Mouse (Mus musculus): Measurements from ENCODE around the gene Eddm3b.

The Eddm3b gene

DNA sequence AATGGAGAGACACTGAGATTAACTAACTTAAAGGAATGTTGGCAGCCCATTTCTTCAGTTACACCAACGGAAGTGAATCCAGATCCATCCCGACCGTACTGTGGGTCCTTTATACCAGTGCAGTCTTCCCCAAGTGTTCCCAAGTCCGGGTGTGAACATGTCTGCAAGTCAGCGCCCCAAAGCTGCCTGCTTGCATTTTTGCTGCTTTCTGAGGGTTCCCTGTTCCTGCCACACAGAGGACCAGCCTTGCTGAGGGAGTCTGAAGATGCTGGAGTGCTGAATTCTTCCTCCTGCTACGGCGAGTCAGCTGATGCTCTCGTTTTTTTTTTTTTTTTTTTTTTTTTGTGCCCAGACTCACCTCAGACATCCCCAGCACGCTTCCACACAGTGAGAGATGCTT lies 19.3 kb upstream of the Eddm3b start:
- no peak for DNase-seq

DNA sequence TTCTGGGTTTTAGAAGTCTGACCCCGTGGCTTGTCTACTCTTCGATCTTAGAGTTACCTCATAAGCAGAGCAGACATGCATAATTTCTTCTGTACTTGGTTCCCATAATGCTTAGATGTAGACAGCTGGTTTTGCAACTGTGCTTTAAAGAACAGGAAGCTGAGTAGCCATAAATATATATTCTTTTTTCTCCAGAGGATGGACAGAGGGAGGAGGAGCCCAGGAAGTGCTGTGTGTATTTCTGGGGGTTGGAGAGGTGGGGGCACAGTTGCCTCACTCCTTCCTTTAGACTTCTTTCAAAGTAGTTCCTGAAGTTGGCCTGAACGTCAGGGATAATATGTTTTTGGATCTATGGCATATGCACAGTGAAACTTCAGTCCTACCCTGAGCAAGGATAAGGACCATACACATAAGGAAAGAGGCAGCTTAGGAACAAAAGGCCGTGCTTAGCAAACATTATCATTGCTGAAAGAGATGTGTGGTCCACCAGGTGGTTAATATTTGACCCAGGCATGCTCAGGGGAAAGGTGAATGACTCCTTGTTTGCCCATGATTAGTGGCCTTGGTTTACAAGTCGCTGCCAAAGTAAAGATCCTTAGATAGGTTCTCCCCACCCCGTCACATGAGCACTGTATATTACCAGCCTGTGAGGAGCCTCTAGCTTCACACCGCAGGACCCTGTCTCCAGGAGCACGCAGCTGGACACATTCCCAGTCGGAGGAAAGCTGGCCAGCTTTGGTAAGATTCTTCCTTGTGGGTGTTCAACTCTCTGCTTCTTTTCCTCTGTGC lies 18.3 kb upstream of the Eddm3b start:
- no peak for DNase-seq

GRCm38 (mm10) chr14:51098300-51098699 lies 15.9 kb upstream of the Eddm3b start:
- DNase-seq, result peak; percentile 94

DNA sequence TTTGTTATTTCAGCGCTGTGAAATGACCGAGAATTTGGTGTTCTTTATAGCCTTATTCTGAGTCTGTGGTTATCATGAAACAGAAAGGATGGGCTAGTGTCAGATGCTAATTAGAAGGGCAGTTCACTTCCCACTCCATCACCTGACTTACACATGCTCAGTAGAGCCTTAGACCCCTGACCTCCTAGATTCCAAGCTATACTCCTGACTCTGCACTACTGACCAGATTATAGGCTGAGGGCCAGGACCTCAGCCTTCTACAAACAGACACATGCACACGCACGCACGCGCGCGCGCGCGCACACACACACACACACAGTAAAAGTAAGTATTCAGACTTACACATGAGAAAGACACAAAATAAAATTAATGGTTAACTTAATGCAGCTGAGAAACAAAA lies 15.3 kb upstream of the Eddm3b start:
- no peak for DNase-seq

DNA sequence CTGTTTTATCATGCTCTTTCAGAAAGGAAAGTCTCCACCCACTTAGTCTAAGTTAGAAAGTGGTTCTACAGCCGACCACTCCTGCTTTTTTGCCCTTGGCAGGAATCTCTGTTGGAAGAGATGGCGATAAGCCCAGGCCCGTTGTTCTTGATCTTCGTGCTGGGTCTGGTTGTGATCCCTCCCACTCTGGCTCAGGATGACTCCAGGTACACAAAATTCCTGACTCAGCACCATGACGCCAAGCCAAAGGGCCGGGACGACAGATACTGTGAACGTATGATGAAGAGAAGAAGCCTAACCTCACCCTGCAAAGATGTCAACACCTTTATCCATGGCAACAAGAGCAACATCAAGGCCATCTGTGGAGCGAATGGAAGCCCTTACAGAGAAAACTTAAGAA lies 12.9 kb upstream of the Eddm3b start:
- DNase-seq, result no peak

DNA sequence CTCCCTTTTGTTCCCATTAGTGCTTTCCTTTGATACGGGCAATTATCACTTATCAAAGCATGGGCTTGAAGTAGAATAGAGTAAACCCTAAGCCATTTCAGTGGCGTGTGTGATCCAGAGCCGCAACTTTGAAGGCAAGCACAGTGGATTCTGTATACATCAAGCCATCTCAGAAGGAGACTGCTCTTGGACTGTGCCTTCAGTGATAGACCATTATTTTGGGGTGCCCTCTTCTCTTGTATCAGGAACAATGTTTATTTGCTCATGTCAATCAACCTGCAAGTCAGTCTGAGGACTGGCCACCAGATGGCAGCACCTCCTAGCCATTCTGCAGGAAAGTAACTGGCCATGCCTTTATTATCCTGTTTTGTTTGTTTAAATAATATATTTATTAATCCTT lies 11.0 kb upstream of the Eddm3b start:
- peak; percentile 64 for DNase-seq

- no peak for DNase-seq
These were observed 9.9 kb upstream of the Eddm3b start for GRCm38 (mm10) chr14:51104366-51104765.

DNA sequence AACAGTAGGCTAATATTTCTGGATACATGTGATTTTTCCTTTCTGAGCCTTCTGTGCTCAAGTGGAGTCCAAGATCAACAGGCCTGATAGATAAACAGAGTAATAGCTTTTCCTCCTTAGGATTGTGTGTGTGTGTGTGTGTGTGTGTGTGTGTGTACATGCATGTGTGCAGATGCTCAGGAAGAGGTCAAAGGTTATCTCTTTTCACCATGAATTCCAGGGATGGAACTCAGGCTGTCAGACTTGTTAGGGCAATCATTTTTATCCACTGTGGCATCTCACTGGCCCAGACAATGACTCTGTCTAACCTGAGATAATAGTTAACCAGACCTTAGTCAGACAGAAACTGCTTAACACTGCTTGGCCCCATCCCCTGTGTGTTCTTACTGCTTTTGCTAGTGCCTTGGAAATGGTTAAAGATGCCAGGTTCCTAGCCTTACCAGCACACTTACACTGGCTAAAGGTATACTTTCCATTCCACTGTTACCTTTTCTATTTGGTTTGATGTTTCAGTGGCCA lies 7.7 kb upstream of the Eddm3b start:
- no peak for DNase-seq

GRCm38 (mm10) chr14:51111966-51112365 lies 2.3 kb upstream of the Eddm3b start:
- no peak for DNase-seq

DNA sequence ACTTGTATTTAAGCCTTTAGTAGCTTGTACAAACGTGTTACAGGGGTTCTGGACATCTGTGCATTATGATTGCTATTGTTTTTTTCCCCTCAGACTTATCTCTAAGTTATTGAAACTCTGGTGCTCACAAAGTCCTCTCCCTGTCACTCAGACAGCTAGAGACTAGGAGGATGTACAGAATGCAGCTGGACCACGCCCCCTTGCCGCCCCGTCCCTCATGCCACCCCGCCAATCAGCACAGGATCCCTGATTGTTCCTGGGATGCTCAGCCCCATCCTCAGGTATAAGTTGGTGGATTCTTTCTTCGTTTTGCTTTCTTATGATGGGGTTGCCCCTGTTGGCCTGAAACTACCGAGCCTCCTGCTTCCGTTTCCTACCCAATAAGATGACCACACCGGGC lies 750 bp upstream of the Eddm3b start:
- no peak for DNase-seq

GRCm38 (mm10) chr14:51125684-51126083 lies 11.5 kb downstream of the Eddm3b start:
- DNase-seq, result no peak

- DNase-seq, result no peak
These were observed 13.5 kb downstream of the Eddm3b start for GRCm38 (mm10) chr14:51127648-51128258.

DNA sequence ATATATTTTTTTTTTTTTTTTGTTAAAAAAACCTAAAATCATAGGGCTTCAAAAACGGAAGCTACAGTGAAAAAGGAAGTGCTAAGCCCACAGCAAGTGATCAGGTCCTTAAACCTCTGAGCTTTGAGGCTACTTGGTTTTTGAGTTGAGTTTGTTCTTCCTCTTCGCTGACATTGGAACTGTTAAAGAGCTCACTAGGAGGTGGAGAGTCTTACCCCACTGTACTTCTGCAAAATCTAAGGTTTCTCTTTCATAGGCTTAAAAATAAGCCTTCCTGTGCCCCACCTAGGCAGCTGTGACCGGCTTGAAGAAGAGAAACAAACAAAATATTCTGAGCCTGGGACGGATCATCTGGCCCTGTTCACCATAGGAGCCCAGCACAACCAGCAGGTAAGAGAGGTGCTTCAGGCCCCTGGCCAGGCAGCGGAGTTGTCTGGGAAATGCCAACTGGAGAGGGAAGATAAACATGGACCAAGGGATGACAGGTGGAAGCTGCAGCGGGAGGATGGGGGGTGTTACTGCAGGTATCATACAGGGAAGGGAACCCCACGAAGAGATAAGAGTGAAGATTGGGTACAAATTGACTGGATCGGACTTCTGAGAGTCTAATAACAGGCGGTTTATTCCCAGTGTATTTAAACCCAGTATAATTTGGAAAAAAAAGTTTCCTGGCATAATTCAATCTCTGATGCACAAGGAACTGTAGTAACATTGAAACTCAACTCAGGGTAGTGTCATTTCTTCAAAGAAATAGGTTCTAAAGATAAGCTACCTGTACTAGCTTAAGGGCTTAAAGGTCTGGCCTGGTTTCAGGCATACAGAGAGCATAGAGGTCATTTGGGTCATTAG lies 14.8 kb downstream of the Eddm3b start:
- DNase-seq, result no peak

- DNase-seq, result no peak
These were observed 15.4 kb downstream of the Eddm3b start for GRCm38 (mm10) chr14:51129624-51129975.

- DNase-seq, result no peak
These were observed 16.2 kb downstream of the Eddm3b start for GRCm38 (mm10) chr14:51130315-51130940.

DNA sequence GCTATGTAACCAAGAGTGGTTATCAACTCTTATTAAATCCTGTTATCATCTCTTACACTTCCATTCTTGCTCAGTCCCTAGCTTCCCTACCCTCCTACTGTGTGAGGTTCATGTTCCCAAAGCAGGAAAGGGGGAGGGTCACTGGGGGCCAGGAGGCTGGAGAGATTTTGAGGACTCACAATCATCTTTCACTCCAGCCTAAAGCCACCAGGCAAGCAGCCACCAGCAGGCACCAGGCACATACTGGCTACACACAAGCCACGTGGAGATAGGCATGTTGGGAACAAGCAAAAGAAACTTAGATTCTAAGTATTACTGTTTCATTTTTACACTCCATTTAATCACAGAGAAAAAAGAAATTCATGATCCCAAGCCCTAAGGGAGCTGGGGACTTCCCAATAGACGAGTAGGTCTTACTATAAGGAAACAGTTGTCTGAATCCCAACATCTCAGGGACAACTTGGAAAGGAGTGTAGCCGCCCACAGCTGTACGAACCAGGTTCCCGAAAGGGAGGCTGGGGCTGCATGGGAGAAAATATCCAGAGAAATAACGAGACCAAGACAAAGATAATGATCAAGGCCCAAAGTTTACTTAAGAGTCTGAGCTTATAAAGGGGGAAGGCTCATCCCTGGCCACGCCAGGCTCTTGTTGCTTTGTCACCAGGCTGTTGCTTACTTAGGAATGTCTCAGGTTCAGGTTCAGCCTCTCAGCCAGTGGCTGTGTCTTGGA lies 17.0 kb downstream of the Eddm3b start:
- no peak for DNase-seq

GRCm38 (mm10) chr14:51132372-51132771 lies 18.1 kb downstream of the Eddm3b start:
- DNase-seq, result no peak

DNA sequence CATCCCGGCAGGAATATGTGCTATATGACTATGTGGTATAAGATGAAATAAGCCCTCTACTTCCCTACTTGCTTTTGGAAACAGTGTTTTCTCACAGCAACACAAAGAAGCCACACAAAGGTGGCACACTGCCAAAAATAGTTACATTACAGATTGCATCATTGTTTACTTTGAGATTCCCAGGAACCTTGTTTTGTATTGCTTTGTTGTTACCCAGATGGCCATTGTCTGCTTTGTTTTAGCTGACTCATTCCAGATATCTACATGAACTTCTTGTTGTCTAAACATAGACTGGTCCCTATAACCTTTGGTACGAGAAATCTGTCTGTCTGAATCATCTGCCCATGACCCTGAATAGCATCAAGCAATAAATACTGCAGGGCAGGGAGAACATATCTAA lies 26.1 kb downstream of the Eddm3b start:
- no peak for DNase-seq

- no peak for DNase-seq
These were observed 27.9 kb downstream of the Eddm3b start for GRCm38 (mm10) chr14:51142119-51142518.

DNA sequence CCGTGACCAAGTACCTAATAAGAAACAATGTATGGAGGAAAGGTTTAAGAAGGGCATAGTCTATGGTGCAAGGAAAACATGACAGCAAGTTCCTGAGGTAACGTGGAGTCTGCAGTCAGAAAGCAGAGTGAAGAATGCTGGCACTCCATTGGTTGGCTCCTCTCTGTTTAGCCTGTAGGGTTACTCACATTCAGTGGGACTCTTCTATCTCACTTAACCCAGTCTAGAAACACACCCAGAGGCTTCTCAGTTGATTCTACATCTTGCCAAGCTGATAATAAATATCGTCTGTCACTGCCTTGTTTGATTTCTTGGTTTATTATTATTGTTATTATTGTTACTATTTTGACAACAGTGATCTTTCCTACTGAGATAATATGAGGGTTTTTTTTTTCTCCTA lies 28.3 kb downstream of the Eddm3b start:
- no peak for DNase-seq

DNA sequence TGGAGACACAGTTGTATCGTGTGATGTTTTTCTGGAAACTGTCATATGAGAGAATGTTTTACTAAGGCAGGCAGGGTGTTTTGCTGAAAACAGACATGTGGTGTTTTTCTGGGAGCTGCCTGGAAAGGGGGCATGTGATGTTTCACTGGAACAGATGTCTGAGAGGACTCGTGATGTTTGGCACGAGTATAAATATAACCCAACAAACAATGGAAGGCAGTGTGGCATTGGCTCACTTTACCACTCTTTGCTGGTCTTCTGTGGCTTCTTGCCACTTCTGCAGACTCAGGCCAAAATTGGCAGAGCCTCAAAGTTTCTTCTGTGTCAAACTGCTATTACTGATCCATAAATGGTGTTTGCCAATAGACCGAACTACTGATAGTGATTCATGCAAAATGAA lies 29.1 kb downstream of the Eddm3b start:
- DNase-seq, result no peak

DNA sequence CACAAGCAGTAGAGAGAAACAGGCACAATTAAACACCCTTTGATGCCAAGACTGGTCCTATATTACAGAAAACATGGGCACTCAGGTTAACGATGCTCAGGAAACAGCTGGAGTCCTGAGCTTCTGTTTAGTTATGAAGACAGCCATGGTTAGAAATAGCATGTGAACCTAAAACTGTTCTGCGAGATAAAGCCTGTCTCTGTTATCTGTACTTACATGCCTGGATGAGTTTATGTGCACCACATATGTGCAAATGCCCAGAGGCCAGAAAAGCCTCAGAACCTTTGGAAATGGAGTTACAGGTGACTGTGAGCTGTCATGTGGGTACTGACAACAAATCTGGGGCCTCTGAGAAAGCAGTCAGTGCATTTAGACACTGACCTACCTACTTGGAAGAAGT lies 29.7 kb downstream of the Eddm3b start:
- no peak for DNase-seq

DNA sequence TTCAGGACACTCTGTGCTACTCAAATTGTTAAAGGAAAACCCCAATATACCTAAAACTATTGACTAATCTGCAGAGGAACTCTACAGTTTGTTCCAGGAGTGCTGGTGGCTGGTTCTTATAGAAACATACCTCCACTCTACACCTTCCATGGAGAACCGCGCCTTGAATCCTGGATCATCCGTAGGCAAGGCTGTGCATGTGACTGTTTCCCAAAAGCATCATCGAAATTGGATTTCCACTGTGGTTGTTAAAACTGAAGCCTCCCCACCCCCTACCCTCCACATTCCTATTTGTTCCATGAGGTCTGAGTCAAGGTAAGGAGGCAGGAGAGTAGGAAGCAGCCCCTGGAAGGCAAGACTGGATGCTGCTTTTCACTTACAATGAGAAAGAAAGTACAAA lies 30.2 kb downstream of the Eddm3b start:
- no peak for DNase-seq
